ENCODE assay signal across 26 mouse cellular contexts in the genomic region with DNA sequence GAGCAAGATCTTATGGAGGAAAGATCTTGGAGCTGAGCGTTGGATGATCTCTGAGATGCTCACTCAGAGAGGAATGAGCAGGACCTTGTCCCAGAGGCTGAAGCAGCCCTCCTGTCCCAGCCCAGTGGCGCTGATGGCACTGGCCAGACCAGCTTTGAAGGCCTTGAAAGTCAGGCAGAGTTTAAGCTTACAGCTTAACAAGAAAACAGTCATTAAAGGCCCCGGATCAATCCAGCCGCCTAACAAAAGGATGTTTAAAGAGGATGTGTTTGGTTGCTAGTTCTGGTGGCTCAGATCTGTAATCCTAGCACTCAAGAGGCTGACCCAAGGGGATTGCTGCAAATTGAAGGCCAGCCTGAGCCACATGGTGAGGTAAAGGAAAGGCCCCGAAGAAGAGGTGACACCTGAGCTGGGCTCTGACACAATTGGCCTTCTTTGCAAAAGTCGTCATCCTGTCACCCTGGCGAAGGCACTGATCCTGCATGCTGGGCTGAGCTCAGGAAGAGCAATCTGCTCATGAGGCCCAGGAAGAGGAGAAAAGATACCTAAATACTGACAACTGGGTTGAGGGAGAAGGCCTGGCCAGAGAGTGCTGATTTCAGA. TPM values are rescaled to one million over a fixed set of nuclear protein-coding genes. Genes with fewer than 3 reads are reported as not detected.
DNase-seq lines count a peak whose midpoint lies in the region; ATAC-seq lines count a peak whose summit lies in the region.
"Had no signal": no experiment of that assay in that cellular context is flagged by ENCODE, and none has a peak within 500 bp of the region (broad histone marks: within the 10 kb centered on the region; RNA-seq: fewer than 3 reads in every experiment).

No protein-coding gene starts in this region.

- ATAC-seq in hindbrain, embryonic 12.5 days (ENCODE audit: low FRiP score), result no peak
- ATAC-seq in midbrain, embryonic 12.5 days (ENCODE audit: low FRiP score, low read depth), result no peak
- no peak for ATAC-seq in neural tube, embryonic 15.5 days (ENCODE audit: low FRiP score)
- no peak for ATAC-seq in intestine, embryonic 16.5 days
- ATAC-seq: forebrain, embryonic 16.5 days had no signal

- H3K36me3 ChIP-seq in hindbrain, embryonic 12.5 days, result no peaks in the 10 kb centered on the region
- no peaks in the 10 kb centered on the region for H3K36me3 ChIP-seq in midbrain, embryonic 12.5 days
- H3K36me3 ChIP-seq in neural tube, embryonic 15.5 days, result no peaks in the 10 kb centered on the region
- H3K36me3 ChIP-seq in intestine, embryonic 16.5 days (ENCODE audit: control insufficient read depth, insufficient read depth, low read length), result no peaks in the 10 kb centered on the region
- H3K36me3 ChIP-seq: G1E; heart, embryonic 10.5 days had no signal

- no peaks in the 10 kb centered on the region for H3K9me3 ChIP-seq in hindbrain, embryonic 12.5 days (replicated peaks)
- no peaks in the 10 kb centered on the region for H3K9me3 ChIP-seq in midbrain, embryonic 12.5 days
- H3K9me3 ChIP-seq in neural tube, embryonic 15.5 days (replicated peaks), result no peaks in the 10 kb centered on the region
- no peaks in the 10 kb centered on the region for H3K9me3 ChIP-seq in intestine, embryonic 16.5 days (ENCODE audit: control insufficient read depth, low read length)
- H3K9me3 ChIP-seq: G1E; heart, embryonic 10.5 days had no signal

- peak; percentile 80 for DNase-seq in heart, adult 11 months
- no peak for DNase-seq in heart, adult 18-20 months
- no peak for DNase-seq in lung, postnatal 4 days
- no peak for DNase-seq in T-cell, adult 2 months (ENCODE audit: low spot score)
- DNase-seq: adrenal gland, adult 8-10 months; cerebellum, adult 9-11 months; kidney, adult 18-20 months; kidney, postnatal 36 days; liver; lung, adult 2 months; right cerebral cortex, adult 18-20 months; spleen, adult 18-20 months; thymus, postnatal 14 days had no signal

- peak overlapping the region; percentile 69 for H3K27ac ChIP-seq in hindbrain, embryonic 12.5 days
- H3K27ac ChIP-seq in midbrain, embryonic 12.5 days (replicated peaks), result peak overlapping the region; percentile 55
- H3K27ac ChIP-seq in neural tube, embryonic 15.5 days (replicated peaks), result peak overlapping the region; percentile 60
- H3K27ac ChIP-seq in intestine, embryonic 16.5 days (ENCODE audit: low read length), result no peak overlapping the region
- H3K27ac ChIP-seq: heart, embryonic 10.5 days had no signal

- H3K4me1 ChIP-seq in hindbrain, embryonic 12.5 days, result peaks cover 57% of the 10 kb centered on the region
- H3K4me1 ChIP-seq in midbrain, embryonic 12.5 days, result peaks cover 62% of the 10 kb centered on the region
- peaks cover 57% of the 10 kb centered on the region for H3K4me1 ChIP-seq in neural tube, embryonic 15.5 days
- H3K4me1 ChIP-seq in intestine, embryonic 16.5 days (ENCODE audit: control insufficient read depth, insufficient read depth, low read length), result peaks cover 18% of the 10 kb centered on the region

- WGBS in hindbrain, embryonic 12.5 days, result 54% methylated on average over 7 of the region's 7 CpGs
- 13% methylated on average over 7 of the region's 7 CpGs for WGBS in midbrain, embryonic 12.5 days
- 44% methylated on average over 7 of the region's 7 CpGs for WGBS in neural tube, embryonic 15.5 days
- 54% methylated on average over 7 of the region's 7 CpGs for WGBS in intestine, embryonic 16.5 days

- H3K9ac ChIP-seq in hindbrain, embryonic 12.5 days, result no peak overlapping the region
- 0 out of 2 replicates have a peak overlapping the region, but pooled peaks have one; percentile 24 for H3K9ac ChIP-seq in midbrain, embryonic 12.5 days (replicated peaks)
- no peak overlapping the region for H3K9ac ChIP-seq in neural tube, embryonic 15.5 days (replicated peaks)
- H3K9ac ChIP-seq in intestine, embryonic 16.5 days (ENCODE audit: low read depth, low read length), result no peak overlapping the region

- no peaks in the 10 kb centered on the region for H3K27me3 ChIP-seq in hindbrain, embryonic 12.5 days
- no peaks in the 10 kb centered on the region for H3K27me3 ChIP-seq in midbrain, embryonic 12.5 days
- H3K27me3 ChIP-seq in neural tube, embryonic 15.5 days (replicated peaks), result no peaks in the 10 kb centered on the region
- no peaks in the 10 kb centered on the region for H3K27me3 ChIP-seq in intestine, embryonic 16.5 days (replicated peaks; ENCODE audit: control insufficient read depth, insufficient read depth, low read length)

- no peak overlapping the region for H3K4me2 ChIP-seq in hindbrain, embryonic 12.5 days (replicated peaks)
- no peak overlapping the region for H3K4me2 ChIP-seq in midbrain, embryonic 12.5 days (replicated peaks)
- no peak overlapping the region for H3K4me2 ChIP-seq in neural tube, embryonic 15.5 days
- H3K4me2 ChIP-seq in intestine, embryonic 16.5 days (ENCODE audit: low read depth, low read length), result no peak overlapping the region

- no peak overlapping the region for H3K4me3 ChIP-seq in hindbrain, embryonic 12.5 days
- no peak overlapping the region for H3K4me3 ChIP-seq in midbrain, embryonic 12.5 days
- no peak overlapping the region for H3K4me3 ChIP-seq in neural tube, embryonic 15.5 days (replicated peaks)
- H3K4me3 ChIP-seq in intestine, embryonic 16.5 days (ENCODE audit: low read length), result no peak overlapping the region
- H3K4me3 ChIP-seq: heart, embryonic 10.5 days had no signal

RNA-seq across cellular contexts. Expression of a gene that starts 26.6 kb away (rescaled TPM):
- 10 to 100 TPM; 63.6 to 78.8 TPM for total RNA-seq in heart, adult 18-20 months (2021)
- polyA plus RNA-seq in hindbrain, embryonic 12.5 days (2016; fragmentation: Nextera tagmentation; extraction: Ambion mirVana), result 9,547 and 9,692 TPM in 2 replicates
- polyA plus RNA-seq in midbrain, embryonic 12.5 days (2016; fragmentation: Nextera tagmentation; extraction: Ambion mirVana), result 9,394 and 9,642 TPM in 2 replicates
- polyA plus RNA-seq in neural tube, embryonic 15.5 days (2015; fragmentation: Nextera tagmentation; extraction: Ambion mirVana), result 10,639 and 13,509 TPM in 2 replicates
- polyA plus RNA-seq in intestine, embryonic 16.5 days (2015; fragmentation: Nextera tagmentation; extraction: Ambion mirVana), result 816 and 895 TPM in 2 replicates

RNA-seq across cellular contexts. Expression of a gene that starts 26.8 kb away (rescaled TPM):
- total RNA-seq in heart, adult 18-20 months (2021), result not detected
- polyA plus RNA-seq in hindbrain, embryonic 12.5 days (2016; fragmentation: Nextera tagmentation; extraction: Ambion mirVana), result not detected in 2 replicates
- polyA plus RNA-seq in midbrain, embryonic 12.5 days (2016; fragmentation: Nextera tagmentation; extraction: Ambion mirVana), result not detected in 2 replicates
- polyA plus RNA-seq in neural tube, embryonic 15.5 days (2015; fragmentation: Nextera tagmentation; extraction: Ambion mirVana), result not detected in 2 replicates
- polyA plus RNA-seq in intestine, embryonic 16.5 days (2015; fragmentation: Nextera tagmentation; extraction: Ambion mirVana), result not detected in 2 replicates
- total RNA-seq: adrenal gland, adult 8-10 months; G1E; gastrocnemius, adult 8-10 months; heart, postnatal 25 days; layer of hippocampus, postnatal 25 days; left cerebral cortex, postnatal 25 days had no signal
- polyA plus RNA-seq: embryonic facial prominence, embryonic 11.5 days; forebrain, embryonic 16.5 days; G1E; heart, embryonic 10.5 days; stomach, embryonic 16.5 days had no signal

RNA-seq across cellular contexts. Expression of a gene that starts 45.7 kb away (rescaled TPM):
- 100 to 1,000 TPM; 138 to 153 TPM for total RNA-seq in heart, adult 18-20 months (2021)
- 1,219 and 1,243 TPM in 2 replicates for polyA plus RNA-seq in hindbrain, embryonic 12.5 days (2016; fragmentation: Nextera tagmentation; extraction: Ambion mirVana)
- 1,566 and 1,635 TPM in 2 replicates for polyA plus RNA-seq in midbrain, embryonic 12.5 days (2016; fragmentation: Nextera tagmentation; extraction: Ambion mirVana)
- 1,446 and 1,534 TPM in 2 replicates for polyA plus RNA-seq in neural tube, embryonic 15.5 days (2015; fragmentation: Nextera tagmentation; extraction: Ambion mirVana)
- polyA plus RNA-seq in intestine, embryonic 16.5 days (2015; fragmentation: Nextera tagmentation; extraction: Ambion mirVana), result 1,159 and 1,322 TPM in 2 replicates

RNA-seq across cellular contexts. Expression of a gene that starts 49.6 kb away (rescaled TPM):
- 10 to 100 TPM; 31.8 to 41.4 TPM for total RNA-seq in heart, adult 18-20 months (2021)
- polyA plus RNA-seq in hindbrain, embryonic 12.5 days (2016; fragmentation: Nextera tagmentation; extraction: Ambion mirVana), result 59.6 and 72.4 TPM in 2 replicates
- 73.7 and 79.3 TPM in 2 replicates for polyA plus RNA-seq in midbrain, embryonic 12.5 days (2016; fragmentation: Nextera tagmentation; extraction: Ambion mirVana)
- 12.4 and 52.6 TPM in 2 replicates for polyA plus RNA-seq in neural tube, embryonic 15.5 days (2015; fragmentation: Nextera tagmentation; extraction: Ambion mirVana)
- 295 and 311 TPM in 2 replicates for polyA plus RNA-seq in intestine, embryonic 16.5 days (2015; fragmentation: Nextera tagmentation; extraction: Ambion mirVana)

Comparison
In these comparisons a context has a peak if more than half of its experiments do, and no peak if none do; other contexts are left out.
1. RNA of a gene that starts 26.6 kb away (polyA plus RNA-seq): 10,639 to 13,509 TPM in neural tube, embryonic 15.5 days, 9,394 to 9,642 TPM in midbrain, embryonic 12.5 days and 9,547 to 9,692 TPM in hindbrain, embryonic 12.5 days; 816 to 895 TPM in intestine, embryonic 16.5 days; every median in the first group is over 10 times any median in the second.